In the genomic region with DNA sequence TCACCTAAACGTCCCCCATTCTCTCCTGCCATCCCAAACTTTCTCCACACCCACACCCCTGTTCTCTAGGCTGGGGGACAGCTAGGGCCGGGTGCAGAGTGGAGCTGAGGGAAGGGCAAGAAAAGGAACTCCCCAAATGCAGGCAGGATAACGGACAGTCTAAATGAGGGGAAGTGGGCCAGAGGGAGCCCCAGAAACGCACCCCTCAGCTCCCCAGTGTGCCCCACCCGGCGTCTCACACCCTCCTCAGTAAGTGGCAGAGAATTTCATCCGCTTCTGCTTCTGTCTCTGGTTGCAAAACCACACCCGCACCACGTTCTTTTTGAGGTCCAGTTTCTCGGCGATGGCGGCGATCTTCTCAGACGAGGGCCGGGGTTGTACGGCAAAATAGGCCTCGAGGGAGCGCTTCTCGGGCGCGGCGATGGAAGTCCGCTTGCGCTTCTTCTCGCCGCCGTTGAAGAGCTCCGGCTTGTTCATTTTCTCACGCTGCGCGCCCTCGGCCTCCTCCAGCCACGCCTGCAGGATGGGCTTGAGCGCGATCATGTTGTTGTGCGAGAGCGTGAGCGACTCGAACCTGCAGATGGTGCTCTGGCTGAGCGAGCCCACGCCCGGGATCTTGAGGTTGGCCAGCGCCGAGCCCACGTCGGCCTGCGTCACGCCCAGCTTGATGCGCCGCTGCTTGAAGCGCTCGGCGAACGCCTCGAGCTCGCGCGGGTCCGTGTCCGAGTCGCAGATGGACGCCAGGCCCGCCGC, we compare ENCODE assay signal across 8 mouse cellular contexts. TPM values are rescaled to one million over a fixed set of nuclear protein-coding genes. Genes with fewer than 3 reads are reported as not detected.
DNase-seq lines count a peak whose midpoint lies in the region; ATAC-seq and TF ChIP-seq lines count a peak whose summit lies in the region.

No protein-coding gene starts in this region.

- peak overlapping the region; percentile 47 for H3K4me2 ChIP-seq in forebrain, embryonic 16.5 days (ENCODE audit: low read length)
- peak overlapping the region; percentile 42 for H3K4me2 ChIP-seq in limb, embryonic 14.5 days (replicated peaks; ENCODE audit: low read depth, low read length, severe bottlenecking)
- peak overlapping the region; percentile 59 for H3K4me2 ChIP-seq in neural tube, embryonic 14.5 days (ENCODE audit: low read depth, low read length)

- H3K27ac ChIP-seq in forebrain, embryonic 16.5 days (ENCODE audit: low read length): no peak overlapping the region
- H3K27ac ChIP-seq in limb, embryonic 14.5 days (replicated peaks; ENCODE audit: low read depth, low read length): no peak overlapping the region
- H3K27ac ChIP-seq in neural tube, embryonic 14.5 days (ENCODE audit: low read depth, low read length): peak overlapping the region; percentile 74

- no peak overlapping the region for H3K9ac ChIP-seq in forebrain, embryonic 16.5 days (replicated peaks; ENCODE audit: low read depth, low read length)
- H3K9ac ChIP-seq in limb, embryonic 14.5 days (ENCODE audit: low read depth, low read length, severe bottlenecking): no peak overlapping the region
- peak overlapping the region; percentile 65 for H3K9ac ChIP-seq in neural tube, embryonic 14.5 days (replicated peaks; ENCODE audit: low read depth, low read length)

- peaks cover 27% of the 10 kb centered on the region for H3K4me1 ChIP-seq in forebrain, embryonic 16.5 days (replicated peaks; ENCODE audit: control insufficient read depth, insufficient read depth, low read length)
- H3K4me1 ChIP-seq in limb, embryonic 14.5 days (ENCODE audit: control insufficient read depth, insufficient read depth, low read length): peaks cover 5% of the 10 kb centered on the region; the same call in 1 of the 2 replicates
- peaks cover 13% of the 10 kb centered on the region; the same call in 1 of the 2 replicates for H3K4me1 ChIP-seq in neural tube, embryonic 14.5 days (ENCODE audit: control insufficient read depth, insufficient read depth, low read length)

- DNase-seq in adrenal gland, postnatal 10 days: peak; percentile 19
- DNase-seq in adrenal gland, adult 18-20 months (ENCODE audit: low spot score in 2 of 2): no peak
- peak; percentile 69 for DNase-seq in ES-CJ7 (ENCODE audit: low read depth, low spot score)
- DNase-seq in limb, embryonic 14.5 days (ENCODE audit: low spot score): no peak
- no peak for DNase-seq in left cerebral cortex, adult 18-20 months (ENCODE audit: low spot score in 2 of 2)

- TF ChIP-seq POLR2A in limb, embryonic 14.5 days (IDR thresholded peaks at IDR 0.05; ENCODE audit: borderline replicate concordance, extremely low read depth, insufficient read depth, insufficient read length): no peak

- H3K4me3 ChIP-seq in forebrain, embryonic 16.5 days (replicated peaks; ENCODE audit: low read length): peak overlapping the region; percentile 33
- H3K4me3 ChIP-seq in limb, embryonic 14.5 days (replicated peaks; ENCODE audit: low read length): peak overlapping the region; percentile 32
- H3K4me3 ChIP-seq in neural tube, embryonic 14.5 days (ENCODE audit: low read depth, low read length): peak overlapping the region; percentile 51

- no peaks in the 10 kb centered on the region for H3K36me3 ChIP-seq in forebrain, embryonic 16.5 days (ENCODE audit: control insufficient read depth, insufficient read depth)
- no peaks in the 10 kb centered on the region for H3K36me3 ChIP-seq in limb, embryonic 14.5 days (ENCODE audit: control insufficient read depth, insufficient read depth, low read length)
- H3K36me3 ChIP-seq in neural tube, embryonic 14.5 days (ENCODE audit: control insufficient read depth, insufficient read depth, low read length): no peaks in the 10 kb centered on the region

- H3K9me3 ChIP-seq in forebrain, embryonic 16.5 days (ENCODE audit: control insufficient read depth, low read length): no peaks in the 10 kb centered on the region
- no peaks in the 10 kb centered on the region for H3K9me3 ChIP-seq in limb, embryonic 14.5 days (ENCODE audit: control insufficient read depth, low read length)
- no peaks in the 10 kb centered on the region for H3K9me3 ChIP-seq in neural tube, embryonic 14.5 days (ENCODE audit: control insufficient read depth, low read length)

- ATAC-seq in forebrain, embryonic 16.5 days: no peak
- no peak for ATAC-seq in limb, embryonic 14.5 days (ENCODE audit: low FRiP score, low read depth)
- no peak for ATAC-seq in neural tube, embryonic 14.5 days (ENCODE audit: low read depth)
- ATAC-seq in activated CD4-positive, CD25-positive, alpha-beta regulatory T cell, adult 4 months: no peak

- H3K27me3 ChIP-seq in forebrain, embryonic 16.5 days (replicated peaks; ENCODE audit: control insufficient read depth, insufficient read depth, low read length): peaks cover 66% of the 10 kb centered on the region
- H3K27me3 ChIP-seq in limb, embryonic 14.5 days (ENCODE audit: control insufficient read depth, insufficient read depth, low read length): peaks cover 91% of the 10 kb centered on the region
- H3K27me3 ChIP-seq in neural tube, embryonic 14.5 days (ENCODE audit: control insufficient read depth, insufficient read depth, low read length): peaks cover 45% of the 10 kb centered on the region

- under 1% methylated on average over 53 of the region's 64 CpGs for WGBS in forebrain, embryonic 16.5 days
- 1% methylated on average over 54 of the region's 64 CpGs for WGBS in limb, embryonic 14.5 days
- WGBS in neural tube, embryonic 14.5 days: under 1% methylated on average over 59 of the region's 64 CpGs

RNA-seq across cellular contexts. Expression of gene Pou4f1, which starts 2.1 kb away (rescaled TPM):
- under 1 TPM; 0.15 to 0.36 TPM for total RNA-seq in adrenal gland, postnatal 10 days (2021)
- under 1 TPM in 1 of 2 experiments, not detected in 1; 0.20 TPM for total RNA-seq in adrenal gland, adult 18-20 months (2021)
- polyA plus RNA-seq in forebrain, embryonic 16.5 days (2015; fragmentation: Nextera tagmentation; extraction: Ambion mirVana): 1.1 and 1.8 TPM in 2 replicates
- 0.22 and 0.29 TPM in 2 replicates for polyA plus RNA-seq in limb, embryonic 14.5 days (2012; rRNA removed)
- polyA plus RNA-seq in limb, embryonic 14.5 days (2014; fragmentation: Nextera tagmentation; extraction: Ambion mirVana): 0.17 and 0.48 TPM in 2 replicates
- polyA plus RNA-seq in neural tube, embryonic 14.5 days (2014; fragmentation: Nextera tagmentation; extraction: Ambion mirVana): 84.2 and 87.9 TPM in 2 replicates
- 1 to 10 TPM in 1 of 2 experiments, under 1 TPM in 1; 0.90 to 1.9 TPM for polyA plus RNA-seq in activated CD4-positive, CD25-positive, alpha-beta regulatory T cell, adult 4 months (2017; shearing (Covaris generic))
- total RNA-seq in left cerebral cortex, adult 18-20 months (2021): not detected

RNA-seq across cellular contexts. Expression of gene Rnf219, which starts 56.8 kb away (rescaled TPM):
- 10 to 100 TPM; 10.4 to 12.0 TPM for total RNA-seq in adrenal gland, postnatal 10 days (2021)
- total RNA-seq in adrenal gland, adult 18-20 months (2021): 1 to 10 TPM; 5.5 to 7.5 TPM
- polyA plus RNA-seq in forebrain, embryonic 16.5 days (2015; fragmentation: Nextera tagmentation; extraction: Ambion mirVana): 31.5 TPM in 2 replicates
- 13.1 and 15.9 TPM in 2 replicates for polyA plus RNA-seq in limb, embryonic 14.5 days (2012; rRNA removed)
- polyA plus RNA-seq in limb, embryonic 14.5 days (2014; fragmentation: Nextera tagmentation; extraction: Ambion mirVana): 26.7 and 28.6 TPM in 2 replicates
- 33.8 and 34.4 TPM in 2 replicates for polyA plus RNA-seq in neural tube, embryonic 14.5 days (2014; fragmentation: Nextera tagmentation; extraction: Ambion mirVana)
- 10 to 100 TPM; 20.1 to 25.3 TPM for polyA plus RNA-seq in activated CD4-positive, CD25-positive, alpha-beta regulatory T cell, adult 4 months (2017; shearing (Covaris generic))
- total RNA-seq in left cerebral cortex, adult 18-20 months (2021): 10 to 100 TPM; 16.3 to 17.0 TPM

Comparison
In these comparisons a context has a peak if more than half of its experiments do, and no peak if none do; other contexts are left out.
1. DNase-seq: peak in adrenal gland, postnatal 10 days (single experiment) and ES-CJ7 (single experiment); none in adrenal gland, adult 18-20 months (0 of 2), limb, embryonic 14.5 days (single experiment) and left cerebral cortex, adult 18-20 months (0 of 2).
2. RNA of gene Pou4f1, which starts 2.1 kb away (polyA plus RNA-seq): 84.2 to 87.9 TPM in neural tube, embryonic 14.5 days; 0.90 to 1.9 TPM in activated CD4-positive, CD25-positive, alpha-beta regulatory T cell, adult 4 months, 1.1 to 1.8 TPM in forebrain, embryonic 16.5 days and 0.17 to 0.48 TPM in limb, embryonic 14.5 days; every median in the first group is over 10 times any median in the second.
3. Peak in every context shown above with its lines, with median percentiles within 50 percentile points of each other: H3K4me2 ChIP-seq and H3K4me3 ChIP-seq.